ENCODE assay signal across 15 mouse cellular contexts in genomic region chr15:94307888-94308287, GRCm38 (mm10).
"Had no signal": no experiment of that assay in that cellular context is flagged by ENCODE, and none has a peak within 500 bp of the region (broad histone marks: within the 10 kb centered on the region; RNA-seq: fewer than 3 reads in every experiment).

No protein-coding gene starts in this region.

- H3K27me3 ChIP-seq: lung, embryonic 15.5 days; megakaryocyte, embryonic 14.5 days; midbrain, embryonic 12.5 days; midbrain, embryonic 15.5 days; neural tube, embryonic 12.5 days; stomach, embryonic 15.5 days had no signal

- H3K9me3 ChIP-seq: lung, embryonic 15.5 days; megakaryocyte, embryonic 14.5 days; midbrain, embryonic 12.5 days; midbrain, embryonic 15.5 days; neural tube, embryonic 12.5 days; stomach, embryonic 15.5 days had no signal

- DNase-seq: lung, adult 18-20 months; lung, postnatal 10 days; lung, postnatal 4 days; right cerebral cortex, postnatal 14 days; thymus, adult 2 months; thymus, postnatal 25 days; thymus, postnatal 4 days had no signal

- H3K36me3 ChIP-seq: lung, embryonic 15.5 days; midbrain, embryonic 12.5 days; midbrain, embryonic 15.5 days; neural tube, embryonic 12.5 days; stomach, embryonic 15.5 days had no signal

- H3K9ac ChIP-seq: liver, embryonic 14.5 days; lung, embryonic 15.5 days; midbrain, embryonic 12.5 days; midbrain, embryonic 15.5 days; neural tube, embryonic 12.5 days; stomach, embryonic 15.5 days had no signal

- H3K4me3 ChIP-seq: lung, embryonic 15.5 days; megakaryocyte, embryonic 14.5 days; midbrain, embryonic 12.5 days; midbrain, embryonic 15.5 days; neural tube, embryonic 12.5 days; stomach, embryonic 15.5 days had no signal

- ATAC-seq: midbrain, embryonic 15.5 days had no signal

- H3K4me1 ChIP-seq: lung, embryonic 15.5 days; megakaryocyte, embryonic 14.5 days; midbrain, embryonic 12.5 days; midbrain, embryonic 15.5 days; neural tube, embryonic 12.5 days; stomach, embryonic 15.5 days had no signal

- H3K4me2 ChIP-seq: lung, embryonic 15.5 days; midbrain, embryonic 12.5 days; midbrain, embryonic 15.5 days; neural tube, embryonic 12.5 days; stomach, embryonic 15.5 days had no signal

- H3K27ac ChIP-seq: liver, embryonic 14.5 days; lung, embryonic 15.5 days; midbrain, embryonic 12.5 days; midbrain, embryonic 15.5 days; neural tube, embryonic 12.5 days; stomach, embryonic 15.5 days; stomach, postnatal 0 days had no signal
